Mouse (Mus musculus): ENCODE results near the gene Prpf38b.

Gene Prpf38b

DNA sequence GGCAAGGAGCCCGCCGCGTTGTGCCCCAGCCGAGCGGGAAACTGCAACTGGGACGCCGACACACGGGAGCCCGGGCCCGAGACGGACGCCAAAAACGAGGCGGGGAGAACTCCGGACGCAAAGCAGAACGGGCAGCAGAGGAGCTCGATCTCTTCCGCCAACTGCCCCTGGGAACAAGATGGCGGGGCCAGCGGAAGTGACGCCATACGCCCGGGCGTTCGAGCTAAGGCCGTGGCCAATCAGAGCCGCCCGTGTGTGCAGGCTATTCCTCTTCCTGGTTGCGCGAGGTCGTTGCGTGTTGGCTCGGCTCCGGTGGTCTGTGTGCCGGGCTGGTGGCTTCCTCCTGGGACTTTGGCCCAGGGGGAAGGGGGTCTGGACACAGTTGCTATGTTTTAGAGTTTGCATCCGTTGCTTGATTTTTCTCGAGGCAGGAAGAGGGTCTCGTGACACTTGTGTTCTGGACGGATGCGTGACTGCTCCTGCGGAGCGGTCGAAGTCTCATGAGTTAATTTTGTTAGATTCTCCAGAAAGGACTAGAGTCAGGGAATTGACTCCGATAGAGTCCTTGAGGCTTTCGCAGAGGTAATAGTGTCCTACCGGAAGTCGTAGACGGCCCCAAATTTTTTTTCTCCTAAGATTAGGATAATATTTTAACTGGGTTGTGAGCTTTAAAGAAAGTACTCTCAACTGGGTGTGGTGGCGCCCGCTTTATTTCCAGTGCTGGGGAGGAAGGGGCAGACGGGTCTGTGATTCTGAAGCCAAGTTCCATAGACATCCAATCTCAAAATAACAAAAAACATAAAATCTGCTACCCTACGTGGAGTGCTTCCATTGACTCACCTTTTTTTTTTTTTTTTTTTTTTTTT is at the start of gene Prpf38b:
Gene Prpf38b, minus strand, starts transcription at position 180 of the 866 bp plus-strand sequence.
- DNase-seq (ENCODE audit: low read depth, low spot score), result peak; percentile 98

- DNase-seq (ENCODE audit: low read depth, low spot score), result no peak
Measured at GRCm38 (mm10) chr3:108961226-108961625, 49.7 kb upstream of the Prpf38b start.

- no peak for DNase-seq (ENCODE audit: low read depth, low spot score)
Measured at GRCm38 (mm10) chr3:108959680-108960295, 48.3 kb upstream of the Prpf38b start.

DNA sequence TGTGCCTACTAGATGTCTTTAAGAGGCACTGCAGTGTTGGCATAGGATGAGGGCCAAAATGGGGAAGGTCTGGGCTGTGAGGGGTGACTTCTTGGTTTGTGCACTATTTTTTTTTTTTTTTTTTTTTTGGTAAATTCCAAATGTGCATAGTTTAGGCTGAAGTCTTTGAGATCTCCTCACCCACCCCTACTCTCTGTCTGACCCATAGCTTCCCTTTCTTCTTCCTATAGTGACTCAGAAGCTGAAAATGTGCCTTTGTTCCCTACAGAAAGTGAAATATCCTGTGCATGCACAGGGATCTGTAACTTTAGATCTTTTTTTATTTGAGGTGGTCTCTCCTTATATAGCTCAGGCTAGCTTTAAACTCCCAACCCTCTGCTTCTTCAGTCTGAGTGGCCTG is 46.4 kb upstream of the Prpf38b start:
- DNase-seq (ENCODE audit: low read depth, low spot score), result no peak

- no peak for DNase-seq (ENCODE audit: low read depth, low spot score)
Measured at GRCm38 (mm10) chr3:108940996-108941395, 29.5 kb upstream of the Prpf38b start.

DNA sequence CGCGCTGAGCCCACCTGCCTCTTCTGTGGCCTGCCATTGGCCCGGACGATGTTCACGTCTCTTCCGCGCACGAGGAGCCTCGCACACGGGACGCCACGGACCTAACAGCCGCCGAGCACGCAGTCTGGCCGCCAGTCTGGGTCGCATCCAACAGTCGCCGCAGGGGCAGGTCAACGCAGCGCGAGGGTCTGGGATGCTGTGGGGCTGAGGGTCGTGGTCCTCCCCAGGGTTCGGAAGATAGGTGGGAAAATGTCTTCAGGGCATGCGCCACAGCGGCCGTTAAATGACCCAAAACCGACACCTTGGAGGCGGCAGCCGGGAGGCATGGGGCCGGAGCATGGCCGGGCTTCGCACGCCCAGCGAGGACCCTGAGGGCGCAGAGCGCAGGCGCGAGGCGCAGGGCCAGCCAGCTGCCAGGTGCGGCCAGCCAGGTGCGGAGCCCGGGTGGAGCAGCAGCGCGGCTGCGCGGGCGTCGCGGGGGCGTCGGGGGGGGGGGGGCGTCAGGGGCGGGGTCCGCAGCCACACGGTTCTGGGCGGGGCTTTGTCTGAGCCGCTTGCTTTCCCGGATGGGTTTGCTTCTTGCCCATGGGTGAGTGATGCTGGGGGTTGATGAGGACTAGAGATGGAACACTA is 28.6 kb upstream of the Prpf38b start, which contains the start of gene Gm9857:
Gene Gm9857, minus strand, starts transcription at position 445 of the 633 bp plus-strand sequence.
- DNase-seq (ENCODE audit: low read depth, low spot score), result no peak

DNA sequence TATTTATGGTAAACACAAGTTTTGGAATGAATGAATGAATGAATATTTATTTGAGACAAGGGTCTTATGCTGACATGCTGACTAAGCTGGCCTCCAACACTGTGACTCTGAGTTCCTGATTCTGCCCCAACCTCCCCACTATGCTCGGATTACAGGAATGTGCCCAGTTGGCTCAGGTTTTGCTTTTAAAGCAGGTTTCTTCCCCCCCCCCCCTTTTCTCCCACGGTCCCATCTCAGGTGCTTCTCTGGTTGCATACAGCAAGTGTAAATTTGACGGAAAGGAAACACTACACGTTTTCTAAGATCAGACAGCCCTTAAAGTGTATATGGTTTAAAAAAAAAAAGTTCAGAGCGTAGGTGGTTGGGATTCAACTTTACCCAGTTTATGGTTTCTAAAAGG is 28.0 kb upstream of the Prpf38b start, which contains the start of gene Henmt1:
Gene Henmt1, plus strand, starts transcription at position 301 of the 400 bp plus-strand sequence.
- DNase-seq (ENCODE audit: low read depth, low spot score), result no peak

DNA sequence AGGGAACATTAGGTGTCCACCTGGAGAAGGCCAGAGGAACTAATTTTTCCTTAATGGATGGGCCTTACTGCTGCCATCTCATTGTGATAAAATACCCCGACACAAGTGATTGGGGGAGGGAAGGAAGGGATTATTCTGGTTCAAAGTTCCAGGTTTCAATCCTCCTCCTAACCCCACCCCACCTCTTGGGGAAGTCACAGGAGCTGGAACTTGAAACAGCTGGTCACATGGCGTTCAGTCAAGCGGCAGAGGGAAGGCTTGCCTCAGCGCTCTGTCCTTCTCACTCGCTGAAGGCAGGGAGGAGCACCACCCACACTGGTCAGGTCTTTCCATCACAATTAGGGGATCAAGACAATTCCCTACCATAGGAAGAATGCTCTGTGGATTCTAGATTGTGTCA is 27.2 kb upstream of the Prpf38b start:
- no peak for DNase-seq (ENCODE audit: low read depth, low spot score)

DNA sequence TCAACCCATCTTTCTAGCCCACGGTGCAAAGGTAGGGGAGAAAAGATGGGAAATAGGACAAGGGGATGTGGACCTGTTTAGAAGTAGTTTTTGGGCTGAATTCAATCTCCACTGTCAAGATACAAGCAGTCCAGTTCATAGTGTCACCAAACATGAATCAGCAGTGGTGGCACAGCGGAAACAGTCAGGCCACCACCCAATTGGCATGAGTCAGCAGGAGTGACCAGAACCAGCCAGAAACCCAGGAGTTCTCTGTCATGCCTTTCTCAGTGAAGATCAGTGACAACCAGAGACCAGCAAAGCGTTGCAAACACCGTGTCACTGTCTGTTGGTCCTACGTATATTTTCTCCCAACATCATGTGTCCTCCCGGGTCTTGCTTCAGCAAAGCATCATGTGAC is 22.0 kb upstream of the Prpf38b start:
- no peak for DNase-seq (ENCODE audit: low read depth, low spot score)

GRCm38 (mm10) chr3:108926308-108926707 is 14.8 kb upstream of the Prpf38b start:
- no peak for DNase-seq (ENCODE audit: low read depth, low spot score)

- DNase-seq (ENCODE audit: low read depth, low spot score), result no peak
Measured at GRCm38 (mm10) chr3:108925677-108926076, 14.2 kb upstream of the Prpf38b start.

- no peak for DNase-seq (ENCODE audit: low read depth, low spot score)
Measured at GRCm38 (mm10) chr3:108921822-108922221, 10.3 kb upstream of the Prpf38b start.

- DNase-seq (ENCODE audit: low read depth, low spot score), result no peak
Measured at GRCm38 (mm10) chr3:108920442-108921070, 9.0 kb upstream of the Prpf38b start.

DNA sequence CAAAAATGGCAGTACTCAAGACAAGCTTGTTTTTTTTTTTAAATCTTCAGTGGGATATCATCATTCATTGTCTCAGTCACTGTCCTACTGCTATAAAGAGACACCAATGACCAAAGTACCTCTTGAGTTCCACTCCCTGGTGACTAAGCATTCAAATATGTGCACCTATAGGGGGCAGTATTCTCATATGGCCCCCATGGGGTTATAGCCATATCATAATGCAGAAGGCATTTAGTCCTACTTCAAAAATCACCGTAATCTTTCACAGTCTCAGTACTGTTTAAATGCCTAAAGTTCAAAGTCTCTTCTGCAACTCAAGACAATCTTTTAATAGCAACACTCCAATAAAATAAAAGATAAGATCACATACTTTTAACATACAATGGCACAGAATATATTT is 7.3 kb upstream of the Prpf38b start:
- DNase-seq (ENCODE audit: low read depth, low spot score), result no peak

DNA sequence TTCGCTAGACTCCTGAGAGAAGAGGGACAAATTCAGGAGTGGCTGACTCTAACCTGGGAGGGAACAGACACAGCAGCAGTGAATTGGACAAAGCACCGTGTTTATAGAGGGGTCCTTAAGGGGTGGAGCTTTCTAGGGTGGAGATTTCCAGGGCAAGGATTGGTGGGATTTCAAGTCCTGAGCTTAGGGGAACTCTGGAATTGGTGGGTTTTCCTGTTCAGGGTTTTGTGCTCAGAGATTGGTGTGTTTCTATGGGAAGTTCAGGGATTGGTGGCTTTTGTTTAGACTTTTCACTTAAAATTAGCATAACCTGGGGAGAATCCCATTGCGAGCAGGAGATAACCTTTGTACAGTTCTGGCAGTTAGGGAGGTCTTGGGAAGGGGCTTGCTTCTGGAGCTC is 6.5 kb upstream of the Prpf38b start:
- DNase-seq (ENCODE audit: low read depth, low spot score), result no peak

GRCm38 (mm10) chr3:108916857-108917256 is 5.3 kb upstream of the Prpf38b start:
- no peak for DNase-seq (ENCODE audit: low read depth, low spot score)

DNA sequence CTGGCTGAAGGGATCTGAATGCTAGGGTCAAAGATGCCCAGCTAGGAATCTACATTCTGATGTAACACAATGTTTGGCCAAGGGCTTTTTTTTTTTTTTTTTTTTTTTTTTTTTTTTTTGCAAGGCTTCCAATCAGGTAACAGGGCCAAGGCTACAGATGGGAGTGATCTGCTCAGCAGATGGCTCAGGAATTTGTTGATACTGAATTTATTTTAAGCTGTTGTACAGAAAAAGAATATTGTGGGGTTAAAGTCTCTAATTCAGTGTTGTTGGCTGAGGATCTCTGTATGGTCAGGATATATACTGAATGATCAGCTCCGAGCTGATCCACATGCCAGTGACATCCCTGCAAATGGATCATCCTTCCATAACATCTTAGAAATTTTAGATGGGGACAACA is 4.5 kb upstream of the Prpf38b start:
- no peak for DNase-seq (ENCODE audit: low read depth, low spot score)

GRCm38 (mm10) chr3:108911081-108911547 is 413 bp downstream of the Prpf38b start:
- peak; percentile 93 for DNase-seq (ENCODE audit: low read depth, low spot score)

DNA sequence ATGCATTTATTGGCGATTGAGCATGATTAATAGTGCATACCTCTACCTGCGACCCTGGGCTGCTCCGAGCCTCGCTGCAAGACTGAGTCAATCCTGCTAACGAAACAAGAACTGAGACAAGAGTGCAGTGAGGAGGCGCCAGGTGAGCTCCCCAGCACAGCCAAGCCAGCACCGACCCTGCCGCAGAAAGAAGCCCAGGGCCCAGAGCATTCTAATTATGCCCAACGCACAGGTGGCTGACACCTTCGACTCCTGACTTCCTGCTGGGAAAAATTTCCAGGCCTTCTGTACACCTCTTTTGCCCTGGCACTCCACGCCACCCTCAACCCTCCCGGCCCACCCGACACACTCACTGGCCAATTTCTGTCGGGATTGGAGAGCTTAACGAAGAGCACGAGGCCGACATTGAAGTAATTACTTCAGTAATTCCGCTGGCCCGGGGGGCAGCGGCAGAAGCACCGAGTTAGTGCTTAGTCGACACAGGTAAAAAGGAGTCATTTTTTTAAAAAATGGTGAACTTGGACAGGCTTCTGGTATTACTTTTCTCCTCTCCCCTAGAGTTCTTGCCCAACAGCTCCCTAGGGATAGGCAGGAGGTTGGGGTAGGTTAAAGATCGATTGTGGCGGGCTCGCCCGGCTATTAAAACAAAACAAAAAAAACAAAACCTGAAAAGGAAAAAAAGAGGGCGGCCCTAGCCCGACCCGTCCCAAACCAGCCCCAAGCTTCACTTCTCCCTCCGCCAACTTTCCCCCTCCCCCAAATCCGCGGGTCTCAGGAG is 1.0 kb downstream of the Prpf38b start:
- peak; percentile 82 for DNase-seq (ENCODE audit: low read depth, low spot score)

GRCm38 (mm10) chr3:108902934-108903333 is 8.6 kb downstream of the Prpf38b start:
- DNase-seq (ENCODE audit: low read depth, low spot score), result no peak

DNA sequence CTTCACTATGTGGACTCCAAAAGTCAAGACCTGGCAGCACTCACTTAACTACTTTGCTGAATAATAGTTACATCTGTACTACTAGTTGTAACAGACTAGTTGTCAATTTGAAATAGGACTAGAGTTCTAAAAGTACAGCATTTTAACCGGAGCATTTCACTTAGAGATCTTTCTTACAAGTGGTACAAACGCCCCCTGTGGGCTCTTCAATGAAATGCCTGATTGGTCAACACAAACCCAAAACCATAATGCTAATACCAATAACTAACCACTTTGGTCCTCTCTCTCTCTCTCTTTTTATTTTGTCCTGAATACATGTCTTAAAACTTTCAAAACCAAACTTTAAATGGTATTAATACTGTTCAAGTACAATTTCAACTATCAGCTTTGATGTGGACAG is 9.5 kb downstream of the Prpf38b start:
- peak; percentile 54 for DNase-seq (ENCODE audit: low read depth, low spot score)
